Mouse (Mus musculus) hindbrain, embryonic 13.5 days (tissue): Measurements from ENCODE around the gene Ctcfl. TPM values are rescaled to one million over a fixed set of nuclear protein-coding genes. Genes with fewer than 3 reads are reported as not detected.

ENCODE experiments used
- ATAC-seq: fragments of 200-750 bp; cut with Nextera tagmentation; 2 replicates; pipeline ENCODE4 v1.8.0; 2017; ENCODE audit warnings: moderate TSS enrichment; ENCODE audit not compliant: low FRiP score
- H3K27ac ChIP-seq: fragments of 300-500 bp; sonication (generic); 2 replicates; pipeline ENCODE4 v1.5.1; 2015; ENCODE audit warnings: inconsistent platforms, mild to moderate bottlenecking, moderate library complexity
- H3K27me3 ChIP-seq: fragments of 300-500 bp; sonication (generic); 2 replicates; pipeline ENCODE4 v1.6.1; 2015; ENCODE audit warnings: mild to moderate bottlenecking, inconsistent platforms
- H3K36me3 ChIP-seq: fragments of 300-500 bp; sonication (generic); 2 replicates; pipeline ENCODE4 v1.6.1; 2015; ENCODE audit warnings: mild to moderate bottlenecking, inconsistent platforms
- H3K4me1 ChIP-seq: fragments of 300-500 bp; sonication (generic); replicated peaks from 2 replicates; pipeline ENCODE4 v1.6.1; 2015; ENCODE audit warnings: inconsistent platforms
- H3K4me2 ChIP-seq: fragments of 300-500 bp; sonication (generic); 2 replicates; pipeline ENCODE4 v1.6.1; 2015; ENCODE audit warnings: inconsistent platforms, mild to moderate bottlenecking, moderate library complexity
- H3K4me3 ChIP-seq: fragments of 300-500 bp; sonication (generic); 2 replicates; pipeline ENCODE4 v1.5.1; 2015; ENCODE audit warnings: mild to moderate bottlenecking, inconsistent platforms
- H3K9ac ChIP-seq: fragments of 300-500 bp; sonication (generic); 2 replicates; pipeline ENCODE4 v1.6.1; 2015; ENCODE audit warnings: mild to moderate bottlenecking, inconsistent platforms
- H3K9me3 ChIP-seq: fragments of 300-500 bp; sonication (generic); 2 replicates; pipeline ENCODE4 v1.6.1; 2016; ENCODE audit warnings: inconsistent platforms
- WGBS: fragments of 180-500 bp; shearing (Covaris S2); methylation state at CpG from one replicate; pipeline ENCODE4 v1.1.7; 2015; 5-methylcytosine and 5-hydroxymethylcytosine counted together
- polyA plus RNA-seq: library from polyadenylated mRNA; unstranded; fragments of >200 nt; fragmentation: Nextera tagmentation; extraction: Ambion mirVana; gene quantifications from 2 replicates; pipeline ENCODE4 v1.2.1, GENCODE M21; 2015

The Ctcfl gene
- polyA plus RNA-seq, 1 experiment from 2014 or later: 0.08 TPM

DNA sequence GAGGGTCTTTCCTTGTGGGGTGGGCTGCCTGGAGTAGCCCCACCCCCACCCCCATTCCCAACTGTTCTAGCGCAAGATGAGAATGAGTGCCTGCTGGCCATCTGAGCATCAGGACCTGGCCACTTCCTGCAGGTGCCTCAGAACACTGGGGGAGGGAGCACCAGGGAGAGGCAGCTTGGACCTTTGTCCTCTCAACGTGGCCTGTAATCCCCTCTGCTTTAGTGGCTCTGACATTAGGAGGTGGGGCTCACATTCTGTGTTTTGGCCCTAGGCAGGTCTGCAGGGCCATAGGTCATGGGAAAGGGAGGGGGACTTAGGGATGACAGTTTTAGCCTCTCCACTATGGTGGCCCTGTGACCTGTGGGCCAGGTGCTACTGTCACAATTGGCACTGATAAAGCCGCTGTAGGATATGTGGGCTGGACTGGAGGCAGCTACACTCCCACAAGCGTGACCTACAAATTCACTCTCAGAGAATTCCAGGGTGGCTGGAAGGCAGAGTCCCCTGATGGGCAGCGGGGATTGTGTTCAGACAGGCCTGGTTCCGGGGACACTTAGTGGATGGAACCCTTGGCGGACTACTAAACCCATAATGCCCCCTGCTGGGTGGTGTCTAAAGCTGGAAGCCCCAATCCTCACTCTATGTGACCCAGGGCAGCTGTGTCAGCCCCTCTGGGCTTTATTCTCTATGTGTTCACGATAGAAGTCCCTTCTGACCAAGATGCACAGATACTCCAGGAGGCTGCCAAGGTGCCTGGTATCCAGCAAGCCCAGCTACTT lies 68.5 kb downstream of the Ctcfl start:
- no peaks in the 10 kb centered on the region for H3K36me3 ChIP-seq
- no peak overlapping the region for H3K27ac ChIP-seq
- no peaks in the 10 kb centered on the region for H3K9me3 ChIP-seq
- H3K4me1 ChIP-seq: peaks cover 14% of the 10 kb centered on the region
- no peak overlapping the region for H3K4me3 ChIP-seq
- no peak overlapping the region for H3K4me2 ChIP-seq
- WGBS: 41% methylated on average over 8 of the region's 8 CpGs
- H3K27me3 ChIP-seq: peaks cover 4% of the 10 kb centered on the region; the same call in 1 of the 2 replicates
- no peak for ATAC-seq
- H3K9ac ChIP-seq: no peak overlapping the region

DNA sequence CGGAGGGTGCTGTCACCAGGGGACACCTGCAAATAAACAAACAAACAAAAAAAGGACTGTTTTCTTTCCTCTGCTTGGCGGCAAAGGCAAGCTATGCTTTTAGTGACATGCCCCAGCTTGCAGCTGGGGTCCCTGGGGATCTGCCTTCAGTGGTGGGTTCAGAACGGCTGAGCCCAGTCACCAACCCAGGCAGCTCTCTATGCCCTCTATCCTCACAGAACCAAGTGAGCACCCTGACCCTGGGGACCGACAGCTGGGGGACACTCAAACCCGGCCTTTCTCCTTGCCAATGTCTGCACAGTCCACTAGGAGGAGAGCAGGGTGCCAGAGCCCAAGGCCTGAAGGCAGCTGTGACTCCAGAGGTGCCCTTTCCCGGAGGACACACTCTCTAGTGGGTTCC lies 69.5 kb downstream of the Ctcfl start:
- H3K4me3 ChIP-seq: no peak overlapping the region
- H3K27ac ChIP-seq: no peak overlapping the region
- H3K4me2 ChIP-seq: no peak overlapping the region
- H3K27me3 ChIP-seq: peaks cover 4% of the 10 kb centered on the region; the same call in 1 of the 2 replicates
- ATAC-seq: no peak
- no peaks in the 10 kb centered on the region for H3K9me3 ChIP-seq
- WGBS: 43% methylated on average over 6 of the region's 6 CpGs
- peaks cover 14% of the 10 kb centered on the region for H3K4me1 ChIP-seq
- H3K9ac ChIP-seq: no peak overlapping the region
- no peaks in the 10 kb centered on the region for H3K36me3 ChIP-seq

DNA sequence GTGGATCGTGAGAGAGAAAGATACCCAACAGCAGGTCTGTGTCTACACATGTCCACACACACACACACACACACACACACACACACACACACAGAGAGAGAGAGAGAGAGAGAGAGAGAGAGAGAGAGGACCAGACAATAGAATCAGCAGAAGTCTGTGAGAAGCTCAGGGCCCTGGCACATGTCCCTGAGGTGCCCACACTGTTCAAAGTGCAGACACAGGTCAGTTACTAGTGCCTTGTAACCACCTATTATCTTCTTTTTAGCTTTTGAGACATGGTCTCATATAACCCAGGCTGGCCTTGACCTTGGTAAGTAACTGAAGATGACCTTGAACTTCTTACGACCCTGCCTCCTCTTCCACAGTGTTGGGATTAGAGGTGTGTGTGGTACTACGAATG lies 70.1 kb downstream of the Ctcfl start:
- Histone ChIP-seq H3K4me1 (peaks cover 14% of the 10 kb centered on the region), H3K36me3 (no peaks in the 10 kb centered on the region), H3K9me3 (no peaks in the 10 kb centered on the region), H3K27ac (no peak overlapping the region), H3K4me3 (no peak overlapping the region), H3K27me3 (0 out of 2 replicates have a peak, but pooled peaks cover 4% of the 10 kb centered on the region), H3K4me2 (no peak overlapping the region), H3K9ac (no peak overlapping the region)
- no peak for ATAC-seq
- 84% methylated on average over 3 of the region's 3 CpGs for WGBS

DNA sequence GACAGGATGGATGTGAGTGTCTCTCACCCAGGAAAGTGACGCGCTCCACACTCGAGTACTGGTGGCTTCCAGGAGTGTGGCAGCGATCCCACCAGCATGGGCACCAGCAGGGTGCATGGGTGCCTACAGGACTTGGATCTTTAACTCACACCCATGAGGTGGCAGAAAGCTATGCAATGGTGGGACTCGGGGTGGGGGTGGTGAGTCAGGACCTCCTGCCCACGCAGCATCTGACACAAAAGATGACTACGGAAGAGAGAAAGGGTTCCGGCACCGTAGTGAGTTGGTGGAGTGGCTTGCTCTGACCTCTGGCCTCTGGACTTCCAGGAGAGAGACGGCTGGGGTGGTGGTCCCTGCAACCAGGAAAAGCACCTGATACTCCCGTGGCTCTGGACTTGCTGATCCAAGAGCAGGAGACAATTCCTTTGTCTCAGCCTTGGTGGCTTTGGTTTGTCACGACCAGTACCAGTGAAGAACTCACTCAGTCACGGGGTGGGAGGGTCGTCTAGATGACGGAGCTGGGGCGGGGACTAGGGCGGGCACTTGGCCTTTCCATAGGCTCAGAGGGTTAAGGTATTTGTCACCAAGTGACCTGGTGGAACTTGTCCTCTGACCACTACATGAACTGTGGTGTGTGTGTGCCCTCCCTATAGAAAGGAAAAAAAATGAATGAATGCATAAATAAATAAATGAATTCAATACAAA lies 71.1 kb downstream of the Ctcfl start:
- Histone ChIP-seq H3K4me1 (peaks cover 14% of the 10 kb centered on the region), H3K4me3 (no peak overlapping the region), H3K9ac (no peak overlapping the region), H3K9me3 (no peaks in the 10 kb centered on the region), H3K4me2 (no peak overlapping the region), H3K36me3 (no peaks in the 10 kb centered on the region), H3K27ac (no peak overlapping the region), H3K27me3 (0 out of 2 replicates have a peak, but pooled peaks cover 4% of the 10 kb centered on the region)
- no peak for ATAC-seq
- WGBS: 48% methylated on average over 17 of the region's 17 CpGs

DNA sequence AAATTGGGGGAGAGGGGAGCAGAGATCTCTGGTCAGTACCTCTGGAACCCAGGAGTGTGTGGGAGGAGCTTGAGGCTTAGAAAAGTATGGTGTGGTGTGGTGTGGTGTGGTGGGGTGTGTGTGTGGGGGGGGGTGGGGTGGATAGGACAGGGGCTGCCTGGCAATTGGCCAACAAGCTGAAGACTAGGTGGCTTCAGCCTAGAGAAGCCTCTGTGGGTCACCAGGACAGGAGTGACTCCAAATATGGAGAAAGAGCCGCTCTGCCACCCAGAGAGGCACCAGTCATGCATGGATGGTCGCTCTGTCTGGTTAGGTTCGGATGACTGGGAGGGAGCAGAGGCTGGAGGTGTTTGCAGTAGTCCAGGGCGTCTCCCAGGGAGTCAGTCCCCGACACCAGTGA lies 71.9 kb downstream of the Ctcfl start:
- no peaks in the 10 kb centered on the region for H3K36me3 ChIP-seq
- no peak overlapping the region for H3K9ac ChIP-seq
- H3K27me3 ChIP-seq: 0 out of 2 replicates have a peak, but pooled peaks cover 4% of the 10 kb centered on the region
- H3K9me3 ChIP-seq: no peaks in the 10 kb centered on the region
- H3K4me3 ChIP-seq: no peak overlapping the region
- no peak overlapping the region for H3K27ac ChIP-seq
- ATAC-seq: no peak
- H3K4me1 ChIP-seq: peaks cover 14% of the 10 kb centered on the region
- 56% methylated on average over 5 of the region's 5 CpGs for WGBS
- H3K4me2 ChIP-seq: no peak overlapping the region

DNA sequence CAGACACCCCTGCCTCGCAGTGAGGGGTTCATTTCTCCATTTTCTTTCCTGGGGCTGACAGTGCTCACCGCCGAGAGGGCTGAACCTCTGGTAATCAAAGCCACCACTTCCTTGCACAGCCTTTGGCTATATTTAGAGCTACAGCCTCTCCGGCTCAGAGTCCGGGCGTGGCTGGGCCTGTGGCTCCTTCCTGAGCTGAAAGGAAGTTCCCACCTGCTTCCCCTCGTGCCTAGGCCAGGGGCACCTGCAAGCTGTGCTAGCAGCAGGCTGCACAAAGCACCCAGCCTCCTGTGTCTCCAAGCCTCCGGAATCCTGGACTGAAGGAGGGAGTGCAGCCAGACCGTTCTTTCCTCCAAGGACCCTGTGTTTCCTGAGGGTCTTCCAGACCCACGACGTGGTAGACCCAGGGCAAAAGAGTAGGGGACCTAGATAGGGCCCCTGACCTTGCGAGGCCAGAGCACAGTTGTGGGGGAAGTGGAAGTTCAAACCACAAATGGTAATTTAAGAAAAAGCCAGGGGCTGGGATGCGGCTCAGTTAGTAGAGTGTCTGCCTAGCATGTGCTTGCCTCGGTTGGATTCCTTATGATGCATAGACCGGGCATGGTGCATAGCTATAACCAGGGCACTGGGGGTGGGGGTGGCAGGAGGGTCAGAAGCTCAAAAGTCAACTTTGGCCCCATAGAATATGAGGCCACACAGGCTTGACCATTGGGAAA lies 72.6 kb downstream of the Ctcfl start:
- ATAC-seq: no peak
- Histone ChIP-seq H3K4me1 (peaks cover 14% of the 10 kb centered on the region), H3K27me3 (no peaks in the 10 kb centered on the region), H3K4me3 (no peak overlapping the region), H3K27ac (no peak overlapping the region), H3K9ac (no peak overlapping the region), H3K4me2 (no peak overlapping the region), H3K9me3 (no peaks in the 10 kb centered on the region), H3K36me3 (no peaks in the 10 kb centered on the region)
- 78% methylated on average over 15 of the region's 15 CpGs for WGBS

DNA sequence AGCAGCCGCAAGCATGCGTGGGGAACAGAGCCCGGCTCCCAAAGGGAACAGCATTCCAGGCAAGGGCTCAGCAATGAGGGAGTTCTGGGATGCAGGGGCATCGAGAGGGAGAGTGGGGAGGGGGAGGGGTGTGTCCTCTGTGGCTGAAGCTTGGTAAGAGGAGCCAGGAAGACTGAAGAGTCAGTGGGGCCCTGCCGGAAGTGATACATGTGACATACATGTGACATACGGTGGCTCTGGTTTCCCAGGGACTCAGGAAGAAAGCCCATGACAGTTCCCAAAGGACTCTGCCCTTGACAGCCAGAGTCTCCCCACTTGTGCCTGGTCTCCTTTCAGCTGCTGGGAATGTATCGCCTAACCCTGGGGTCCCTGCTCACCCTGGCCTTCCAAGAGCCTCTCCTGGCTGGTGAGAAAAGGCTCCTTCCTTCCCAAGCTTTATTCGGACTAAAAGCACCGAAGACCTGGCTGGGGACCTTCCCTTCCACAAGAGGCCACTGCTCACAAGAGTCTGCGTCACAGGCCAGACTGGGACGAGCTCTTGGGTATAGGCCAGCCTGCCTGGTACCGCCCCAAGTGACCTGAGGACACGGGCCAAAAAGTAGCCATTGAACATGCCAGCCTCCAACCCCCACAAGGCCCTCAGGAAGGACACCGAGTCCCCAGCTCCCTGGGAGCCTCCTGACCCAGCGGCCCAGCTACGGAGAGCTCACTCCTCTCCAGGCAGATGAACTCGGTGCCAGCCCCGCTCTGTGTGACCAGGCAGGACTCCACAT lies 74.9 kb downstream of the Ctcfl start:
- H3K9me3 ChIP-seq: no peaks in the 10 kb centered on the region
- ATAC-seq: no peak
- no peaks in the 10 kb centered on the region for H3K27me3 ChIP-seq
- WGBS: 82% methylated on average over 18 of the region's 18 CpGs
- H3K9ac ChIP-seq: no peak overlapping the region
- H3K4me3 ChIP-seq: no peak overlapping the region
- H3K4me2 ChIP-seq: no peak overlapping the region
- H3K36me3 ChIP-seq: no peaks in the 10 kb centered on the region
- no peaks in the 10 kb centered on the region; the same call in 1 of the 2 replicates for H3K4me1 ChIP-seq
- no peak overlapping the region for H3K27ac ChIP-seq

Other genes with a start within 250 kb of the Ctcfl start
- gene Bmp7, start 179.2 kb downstream of the Ctcfl start, polyA plus RNA-seq: 12.4 and 12.5 TPM in 2 replicates
- gene Spo11, start 141.8 kb downstream of the Ctcfl start, polyA plus RNA-seq: 0.79 and 0.87 TPM in 2 replicates
- gene Rae1, start 119.4 kb downstream of the Ctcfl start, polyA plus RNA-seq: 118 and 120 TPM in 2 replicates
- 20.6 and 22.1 TPM in 2 replicates for gene Rbm38, start 99.0 kb downstream of the Ctcfl start, polyA plus RNA-seq
- not detected in 2 replicates for gene Pck1, start 33.5 kb upstream of the Ctcfl start, polyA plus RNA-seq
- gene Zbp1, start 99.4 kb upstream of the Ctcfl start, polyA plus RNA-seq: 0.16 and 0.29 TPM in 2 replicates
- 4.7 and 5.2 TPM in 2 replicates for gene Pmepa1, start 157.0 kb upstream of the Ctcfl start, polyA plus RNA-seq